Mouse (Mus musculus): ENCODE measurements around the gene Enoph1. TPM values are rescaled to one million over a fixed set of nuclear protein-coding genes. Genes with fewer than 3 reads are reported as not detected.

Enoph1 gene
- polyA plus RNA-seq (2014; fragmentation: Nextera tagmentation; extraction: Ambion mirVana): 43.4 and 49.4 TPM in 2 replicates

DNA sequence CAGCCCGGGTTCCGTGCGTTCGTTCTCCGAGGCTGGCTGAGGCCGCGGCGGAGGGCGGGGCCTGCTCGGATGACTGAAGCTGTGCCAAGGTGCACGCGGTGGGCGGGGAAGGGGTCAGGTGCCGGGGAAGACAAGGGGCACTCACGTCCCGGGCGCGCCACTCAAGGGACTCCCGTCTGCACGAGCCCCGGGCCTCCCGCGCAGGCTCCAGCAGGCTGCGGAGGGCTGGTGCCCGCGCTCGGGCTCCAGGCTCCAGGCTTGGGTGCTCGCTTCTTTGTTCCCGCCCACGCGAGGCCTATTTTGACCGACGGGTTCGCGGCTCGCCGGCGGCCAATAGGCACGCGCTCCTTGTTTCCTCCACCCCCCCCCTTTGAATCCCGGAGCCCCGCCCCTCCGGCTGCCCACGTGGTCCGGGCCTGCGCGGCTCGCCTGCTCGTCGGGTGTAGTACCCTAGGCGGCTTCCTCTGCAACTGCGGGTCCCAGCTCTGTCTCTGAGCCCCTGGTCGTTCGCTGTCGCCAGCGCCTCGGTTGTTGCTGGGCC is at the start of gene Enoph1, which contains the start of gene Hnrnpdl:
TSS of gene Enoph1 (plus strand) at position 384 of the 541 bp plus-strand sequence.
TSS of gene Hnrnpdl (minus strand) at position 63 of the 541 bp plus-strand sequence.
- peaks cover 21% of the 10 kb centered on the region for H3K36me3 ChIP-seq (ENCODE audit: control insufficient read depth, insufficient read depth, low read length)
- H3K9me3 ChIP-seq (ENCODE audit: control insufficient read depth, low read length): no peaks in the 10 kb centered on the region
- WGBS: under 1% methylated on average over 55 of the region's 57 CpGs
- no peaks in the 10 kb centered on the region for H3K27me3 ChIP-seq (ENCODE audit: control insufficient read depth, insufficient read depth, low read length)
- ATAC-seq (ENCODE audit: low FRiP score, low TSS enrichment) (peak; percentile 88), DNase-seq (peak; percentile 98)
- peak within 1 kb of the TSS; percentile 99 for H3K27ac ChIP-seq (replicated peaks; ENCODE audit: low read depth, low read length)
- H3K4me2 ChIP-seq (ENCODE audit: low read length): peak within 1 kb of the TSS; percentile 85
- H3K9ac ChIP-seq (replicated peaks; ENCODE audit: low read length): peak within 1 kb of the TSS; percentile 100
- H3K4me3 ChIP-seq (replicated peaks; ENCODE audit: low read depth, low read length): peak within 1 kb of the TSS; percentile 98
- peaks cover 43% of the 10 kb centered on the region for H3K4me1 ChIP-seq (ENCODE audit: control insufficient read depth, insufficient read depth, low read length)

DNA sequence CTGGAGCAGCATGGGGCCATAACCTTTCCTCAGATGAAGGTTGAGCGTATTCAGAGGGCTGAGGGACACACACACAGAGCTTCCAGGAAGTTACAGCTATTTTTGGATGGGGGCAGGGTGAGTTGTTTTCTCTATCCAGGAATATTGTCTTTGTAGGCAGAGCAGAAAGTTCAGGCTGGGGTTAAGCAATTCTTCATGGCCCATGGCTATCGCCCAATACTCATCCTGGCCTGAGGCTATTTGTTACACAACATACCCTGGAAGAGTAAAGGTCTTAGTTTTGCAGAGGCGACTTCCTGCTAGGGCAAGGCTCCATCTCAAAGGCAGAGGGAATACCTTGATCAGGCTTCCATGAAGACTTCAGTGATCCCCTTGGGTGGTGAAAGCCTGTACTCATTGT is 45.6 kb upstream of the Enoph1 start:
- H3K9ac ChIP-seq (replicated peaks; ENCODE audit: low read length): no peak overlapping the region
- peaks cover 6% of the 10 kb centered on the region; the same call in 1 of the 2 replicates for H3K9me3 ChIP-seq (ENCODE audit: control insufficient read depth, low read length)
- WGBS: 82% methylated on average over 3 of the region's 3 CpGs
- DNase-seq (no peak), ATAC-seq (ENCODE audit: low FRiP score, low TSS enrichment) (no peak)
- H3K36me3 ChIP-seq (ENCODE audit: control insufficient read depth, insufficient read depth, low read length): no peaks in the 10 kb centered on the region
- no peaks in the 10 kb centered on the region for H3K4me1 ChIP-seq (ENCODE audit: control insufficient read depth, insufficient read depth, low read length)
- no peak overlapping the region for H3K27ac ChIP-seq (replicated peaks; ENCODE audit: low read depth, low read length)
- no peak overlapping the region for H3K4me3 ChIP-seq (replicated peaks; ENCODE audit: low read depth, low read length)
- no peak overlapping the region for H3K4me2 ChIP-seq (ENCODE audit: low read length)
- H3K27me3 ChIP-seq (ENCODE audit: control insufficient read depth, insufficient read depth, low read length): no peaks in the 10 kb centered on the region

DNA sequence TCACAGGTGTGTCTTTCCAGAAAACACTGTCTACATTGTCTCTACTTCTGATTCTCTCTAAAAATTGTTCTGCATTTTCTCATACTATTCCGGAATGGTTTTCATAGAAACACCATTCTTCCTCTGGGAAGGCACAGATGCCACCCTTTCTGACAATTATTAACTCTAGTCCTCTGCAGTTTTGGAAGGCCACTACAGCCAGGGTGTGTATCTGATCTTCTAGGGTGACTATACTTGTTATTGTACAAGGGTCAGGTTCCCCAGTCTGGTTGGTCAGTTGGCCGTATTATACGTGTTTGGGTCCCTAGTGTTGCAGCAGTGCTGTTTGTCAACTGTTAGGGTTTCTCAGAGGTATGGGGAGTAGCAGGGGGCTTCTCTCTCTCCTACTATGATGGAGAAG is 45.1 kb upstream of the Enoph1 start:
- no peak overlapping the region for H3K9ac ChIP-seq (replicated peaks; ENCODE audit: low read length)
- no peak overlapping the region for H3K27ac ChIP-seq (replicated peaks; ENCODE audit: low read depth, low read length)
- peaks cover 6% of the 10 kb centered on the region; the same call in 1 of the 2 replicates for H3K9me3 ChIP-seq (ENCODE audit: control insufficient read depth, low read length)
- DNase-seq (no peak), ATAC-seq (ENCODE audit: low FRiP score, low TSS enrichment) (no peak)
- H3K4me3 ChIP-seq (replicated peaks; ENCODE audit: low read depth, low read length): no peak overlapping the region
- H3K27me3 ChIP-seq (ENCODE audit: control insufficient read depth, insufficient read depth, low read length): no peaks in the 10 kb centered on the region
- H3K4me2 ChIP-seq (ENCODE audit: low read length): no peak overlapping the region
- 96% methylated on average over 3 of the region's 3 CpGs for WGBS
- no peaks in the 10 kb centered on the region for H3K4me1 ChIP-seq (ENCODE audit: control insufficient read depth, insufficient read depth, low read length)
- no peaks in the 10 kb centered on the region for H3K36me3 ChIP-seq (ENCODE audit: control insufficient read depth, insufficient read depth, low read length)

DNA sequence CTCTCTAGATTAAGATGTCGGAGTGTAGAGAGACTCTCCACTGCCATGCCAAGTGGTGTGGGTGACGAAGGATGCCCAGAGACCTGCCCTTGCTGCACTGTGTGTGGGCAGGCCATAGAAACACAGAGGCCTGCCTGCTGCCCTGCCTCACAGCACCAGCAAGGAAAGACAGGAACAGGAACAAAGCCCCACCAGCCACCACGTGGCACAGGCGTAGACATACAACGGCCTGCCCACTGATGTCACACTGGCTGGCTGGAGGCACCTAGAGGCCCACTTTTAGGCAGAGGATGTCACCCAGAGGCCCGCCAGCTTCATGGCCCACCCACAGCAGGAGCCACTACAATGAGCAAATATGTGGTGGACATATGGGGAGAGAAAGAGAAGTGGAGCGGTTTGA is 39.7 kb upstream of the Enoph1 start:
- no peaks in the 10 kb centered on the region for H3K36me3 ChIP-seq (ENCODE audit: control insufficient read depth, insufficient read depth, low read length)
- H3K9me3 ChIP-seq (ENCODE audit: control insufficient read depth, low read length): peaks cover 6% of the 10 kb centered on the region; the same call in 1 of the 2 replicates
- no peak overlapping the region for H3K9ac ChIP-seq (replicated peaks; ENCODE audit: low read length)
- DNase-seq: no peak
- H3K27me3 ChIP-seq (ENCODE audit: control insufficient read depth, insufficient read depth, low read length): no peaks in the 10 kb centered on the region
- H3K4me3 ChIP-seq (replicated peaks; ENCODE audit: low read depth, low read length): no peak overlapping the region
- 82% methylated on average over 7 of the region's 7 CpGs for WGBS
- H3K4me2 ChIP-seq (ENCODE audit: low read length): no peak overlapping the region
- H3K4me1 ChIP-seq (ENCODE audit: control insufficient read depth, insufficient read depth, low read length): no peaks in the 10 kb centered on the region
- ATAC-seq (ENCODE audit: low FRiP score, low TSS enrichment): no peak
- H3K27ac ChIP-seq (replicated peaks; ENCODE audit: low read depth, low read length): no peak overlapping the region

DNA sequence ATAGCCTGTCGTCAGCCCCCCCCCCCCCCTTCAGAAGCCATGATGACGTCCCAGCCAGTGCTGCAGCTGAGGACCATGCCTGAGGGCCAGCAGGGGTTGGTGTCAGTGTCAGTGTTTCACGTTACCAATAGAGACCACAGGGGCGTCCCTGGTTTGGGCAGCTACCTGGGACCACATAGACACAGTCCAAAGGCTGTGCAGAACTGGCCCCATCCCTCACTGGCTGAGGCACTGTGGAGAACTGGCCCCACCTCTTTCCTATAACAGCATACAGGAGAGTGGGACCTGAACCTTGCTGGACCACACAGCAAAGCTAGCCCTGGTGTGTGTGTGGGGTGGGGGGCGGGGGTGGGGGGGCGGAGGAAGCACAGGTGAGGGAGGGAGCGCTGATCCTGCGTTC is 39.3 kb upstream of the Enoph1 start:
- Histone ChIP-seq H3K9ac (replicated peaks; ENCODE audit: low read length) (no peak overlapping the region), H3K4me1 (ENCODE audit: control insufficient read depth, insufficient read depth, low read length) (no peaks in the 10 kb centered on the region), H3K9me3 (ENCODE audit: control insufficient read depth, low read length) (peaks cover 5% of the 10 kb centered on the region; the same call in 1 of the 2 replicates), H3K4me3 (replicated peaks; ENCODE audit: low read depth, low read length) (no peak overlapping the region), H3K4me2 (ENCODE audit: low read length) (no peak overlapping the region), H3K27ac (replicated peaks; ENCODE audit: low read depth, low read length) (no peak overlapping the region), H3K36me3 (ENCODE audit: control insufficient read depth, insufficient read depth, low read length) (no peaks in the 10 kb centered on the region), H3K27me3 (ENCODE audit: control insufficient read depth, insufficient read depth, low read length) (no peaks in the 10 kb centered on the region)
- 48% methylated on average over 8 of the region's 8 CpGs for WGBS
- ATAC-seq (ENCODE audit: low FRiP score, low TSS enrichment) (no peak), DNase-seq (no peak)

DNA sequence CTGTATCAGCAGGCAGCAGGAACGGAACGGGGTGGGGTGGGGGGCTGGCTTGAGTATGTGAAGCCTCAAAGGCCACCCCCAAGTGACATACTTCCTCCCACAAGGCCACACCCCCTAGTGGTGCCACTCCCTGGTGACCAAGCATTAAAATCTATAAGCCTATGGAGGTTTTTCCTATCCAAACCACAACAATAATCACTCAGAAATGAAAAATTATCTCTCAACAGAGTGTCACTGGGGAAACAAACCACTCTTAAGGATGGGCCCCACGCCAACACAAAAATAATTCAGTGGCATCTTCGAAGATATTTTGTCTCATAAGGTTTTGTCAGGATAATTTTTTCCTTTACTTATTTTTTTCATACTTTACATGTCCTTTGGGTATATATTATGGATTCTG is 35.9 kb upstream of the Enoph1 start:
- Histone ChIP-seq H3K27me3 (ENCODE audit: control insufficient read depth, insufficient read depth, low read length) (no peaks in the 10 kb centered on the region), H3K9me3 (ENCODE audit: control insufficient read depth, low read length) (no peaks in the 10 kb centered on the region), H3K4me2 (ENCODE audit: low read length) (no peak overlapping the region), H3K9ac (replicated peaks; ENCODE audit: low read length) (no peak overlapping the region), H3K27ac (replicated peaks; ENCODE audit: low read depth, low read length) (no peak overlapping the region), H3K4me3 (replicated peaks; ENCODE audit: low read depth, low read length) (no peak overlapping the region), H3K4me1 (ENCODE audit: control insufficient read depth, insufficient read depth, low read length) (no peaks in the 10 kb centered on the region), H3K36me3 (ENCODE audit: control insufficient read depth, insufficient read depth, low read length) (no peaks in the 10 kb centered on the region)
- ATAC-seq (ENCODE audit: low FRiP score, low TSS enrichment) (no peak), DNase-seq (no peak)
- WGBS: 90% methylated on average over 4 of the region's 4 CpGs

DNA sequence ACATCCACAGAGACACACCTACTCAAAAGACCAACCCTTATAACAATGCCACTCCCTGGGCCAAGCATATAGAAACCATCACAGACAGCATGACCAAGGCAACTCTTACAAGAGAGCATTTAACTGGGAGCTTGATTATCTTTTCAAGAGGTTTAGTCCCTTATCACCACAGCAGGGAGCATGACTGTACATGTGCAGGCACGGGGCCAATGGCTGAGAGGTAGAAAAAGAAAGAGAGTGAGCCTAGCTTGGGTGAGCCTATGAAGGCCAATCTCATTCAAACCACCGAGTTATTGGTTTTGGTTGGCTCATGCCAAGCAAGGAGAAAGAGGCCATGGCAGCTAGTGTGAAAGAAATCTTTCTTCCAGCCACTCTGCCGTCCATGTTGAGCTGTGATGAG is 34.4 kb upstream of the Enoph1 start:
- no peak overlapping the region for H3K4me2 ChIP-seq (ENCODE audit: low read length)
- no peaks in the 10 kb centered on the region for H3K4me1 ChIP-seq (ENCODE audit: control insufficient read depth, insufficient read depth, low read length)
- no peak for ATAC-seq (ENCODE audit: low FRiP score, low TSS enrichment)
- no peak for DNase-seq
- no peaks in the 10 kb centered on the region for H3K9me3 ChIP-seq (ENCODE audit: control insufficient read depth, low read length)
- no peak overlapping the region for H3K9ac ChIP-seq (replicated peaks; ENCODE audit: low read length)
- no peaks in the 10 kb centered on the region for H3K36me3 ChIP-seq (ENCODE audit: control insufficient read depth, insufficient read depth, low read length)
- no peak overlapping the region for H3K4me3 ChIP-seq (replicated peaks; ENCODE audit: low read depth, low read length)
- H3K27me3 ChIP-seq (ENCODE audit: control insufficient read depth, insufficient read depth, low read length): no peaks in the 10 kb centered on the region
- no peak overlapping the region for H3K27ac ChIP-seq (replicated peaks; ENCODE audit: low read depth, low read length)
- 67% methylated on average over 3 of the region's 3 CpGs for WGBS

DNA sequence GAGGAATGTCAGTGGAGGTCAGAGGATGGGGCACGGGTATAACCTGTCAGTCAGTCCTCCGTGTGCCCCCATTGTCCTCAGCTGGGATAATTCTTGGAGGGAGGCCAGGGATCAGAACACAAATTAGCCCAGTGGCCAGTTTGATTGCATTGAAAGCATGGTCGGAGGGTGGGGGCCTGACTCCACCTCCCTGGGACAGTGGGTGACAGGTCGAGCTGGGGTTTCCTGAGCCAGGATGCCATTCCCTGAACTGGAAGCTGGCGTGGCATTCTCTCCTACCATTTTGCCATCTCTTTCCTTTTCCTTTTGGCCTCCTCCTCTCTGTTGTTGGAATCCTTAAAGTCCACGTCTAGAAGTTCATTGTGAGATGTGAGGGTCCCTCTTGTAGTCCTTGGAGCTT is 33.9 kb upstream of the Enoph1 start:
- no peak overlapping the region for H3K4me3 ChIP-seq (replicated peaks; ENCODE audit: low read depth, low read length)
- no peak overlapping the region for H3K27ac ChIP-seq (replicated peaks; ENCODE audit: low read depth, low read length)

DNA sequence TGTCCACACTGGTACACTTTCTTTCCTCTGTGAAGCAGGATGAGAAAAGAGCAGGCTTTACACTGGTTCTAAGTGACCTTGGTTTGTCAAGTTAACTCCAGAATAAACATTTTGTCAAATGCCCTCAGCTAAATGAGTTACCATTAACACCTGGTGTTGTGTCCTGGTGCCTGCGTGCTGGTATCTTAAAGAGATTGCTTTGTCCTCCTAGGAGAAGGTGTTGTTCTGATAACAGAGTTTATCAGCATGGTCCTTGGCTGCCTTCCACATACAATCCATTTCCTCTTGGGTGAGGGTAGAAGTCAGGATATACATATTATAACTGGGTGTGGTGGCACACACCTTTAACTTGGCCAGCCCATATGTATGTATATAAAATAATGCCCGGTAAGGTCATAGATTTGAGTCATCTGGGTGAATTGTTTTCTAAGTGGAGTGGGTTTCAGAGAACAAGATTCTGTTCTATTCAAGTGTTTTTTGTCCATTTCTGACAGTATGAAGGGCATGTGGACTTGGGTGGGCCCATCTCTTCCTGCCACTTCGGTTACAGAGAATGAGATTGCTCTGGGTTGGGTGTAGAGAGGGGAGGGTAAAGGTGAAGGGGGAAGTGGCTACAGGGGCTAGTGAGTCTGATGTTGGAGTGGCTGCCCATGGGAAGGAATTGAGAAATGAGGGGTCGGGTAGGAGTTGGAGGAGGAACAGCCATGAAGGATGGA is 33.3 kb upstream of the Enoph1 start:
- Histone ChIP-seq H3K4me3 (replicated peaks; ENCODE audit: low read depth, low read length) (no peak overlapping the region), H3K4me1 (ENCODE audit: control insufficient read depth, insufficient read depth, low read length) (no peaks in the 10 kb centered on the region), H3K4me2 (ENCODE audit: low read length) (no peak overlapping the region), H3K27ac (replicated peaks; ENCODE audit: low read depth, low read length) (no peak overlapping the region), H3K27me3 (ENCODE audit: control insufficient read depth, insufficient read depth, low read length) (no peaks in the 10 kb centered on the region), H3K36me3 (ENCODE audit: control insufficient read depth, insufficient read depth, low read length) (no peaks in the 10 kb centered on the region), H3K9ac (replicated peaks; ENCODE audit: low read length) (no peak overlapping the region), H3K9me3 (ENCODE audit: control insufficient read depth, low read length) (no peaks in the 10 kb centered on the region)
- DNase-seq: no peak
- ATAC-seq (ENCODE audit: low FRiP score, low TSS enrichment): no peak
- WGBS: 92% methylated on average over 4 of the region's 4 CpGs

More for the DNA sequence above, 33.9 kb upstream of the Enoph1 start:
- WGBS: 82% methylated on average over 6 of the region's 6 CpGs
- DNase-seq (no peak), ATAC-seq (ENCODE audit: low FRiP score, low TSS enrichment) (no peak)
- H3K9me3 ChIP-seq (ENCODE audit: control insufficient read depth, low read length): no peaks in the 10 kb centered on the region
- H3K9ac ChIP-seq (replicated peaks; ENCODE audit: low read length): no peak overlapping the region
- H3K36me3 ChIP-seq (ENCODE audit: control insufficient read depth, insufficient read depth, low read length): no peaks in the 10 kb centered on the region
- H3K27me3 ChIP-seq (ENCODE audit: control insufficient read depth, insufficient read depth, low read length): no peaks in the 10 kb centered on the region
- no peak overlapping the region for H3K4me2 ChIP-seq (ENCODE audit: low read length)
- no peaks in the 10 kb centered on the region for H3K4me1 ChIP-seq (ENCODE audit: control insufficient read depth, insufficient read depth, low read length)
